Mouse (Mus musculus): ENCODE results near the gene Bcl2l14.

GRCm38 (mm10) chr6:134389248-134389891 is 6.7 kb upstream of the Bcl2l14 start:
- TF ChIP-seq POLR2A (IDR thresholded peaks at IDR 0.05; ENCODE audit: extremely low read depth, insufficient read depth, low read length) (no peak), CTCF (IDR thresholded peaks at IDR 0.05; ENCODE audit: extremely low read depth, insufficient read depth, low read length) (peak; percentile 86)
